Mouse (Mus musculus) frontal cortex, postnatal 14 days (tissue): ENCODE measurements at regions not wholly inside any gene's neighbourhood (a gene's known extent, or its start where the extent isn't known, plus 50 kb on each side); places are given as distances from the start of the nearest gene placed in this dataset.

ENCODE experiments used
- DNase-seq, 2 experiments: peaks; one replicate each; pipeline ENCODE4 v3.0.0; 2022; ENCODE audit warnings: low spot score in 2 of 2

DNA sequence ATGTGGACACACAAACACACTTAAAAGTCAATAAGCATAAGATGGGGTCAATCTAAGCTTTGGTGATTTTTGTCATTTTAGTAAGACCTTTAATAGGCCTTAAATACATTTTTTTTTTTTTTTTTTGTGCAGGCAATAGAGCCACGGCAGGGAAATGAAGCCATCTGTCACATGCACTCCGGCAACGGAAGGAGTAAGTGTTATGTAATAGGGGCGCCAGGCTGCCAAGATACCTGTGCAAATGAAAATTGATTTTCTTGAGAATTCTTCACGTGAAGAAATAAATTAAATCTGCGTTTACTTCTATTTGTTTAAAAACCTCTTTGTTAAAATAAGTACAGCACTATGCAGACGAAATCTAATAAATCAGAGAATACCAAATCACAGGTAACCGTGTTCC, 54.6 kb upstream of the Card11 start:
- no peak for DNase-seq

DNA sequence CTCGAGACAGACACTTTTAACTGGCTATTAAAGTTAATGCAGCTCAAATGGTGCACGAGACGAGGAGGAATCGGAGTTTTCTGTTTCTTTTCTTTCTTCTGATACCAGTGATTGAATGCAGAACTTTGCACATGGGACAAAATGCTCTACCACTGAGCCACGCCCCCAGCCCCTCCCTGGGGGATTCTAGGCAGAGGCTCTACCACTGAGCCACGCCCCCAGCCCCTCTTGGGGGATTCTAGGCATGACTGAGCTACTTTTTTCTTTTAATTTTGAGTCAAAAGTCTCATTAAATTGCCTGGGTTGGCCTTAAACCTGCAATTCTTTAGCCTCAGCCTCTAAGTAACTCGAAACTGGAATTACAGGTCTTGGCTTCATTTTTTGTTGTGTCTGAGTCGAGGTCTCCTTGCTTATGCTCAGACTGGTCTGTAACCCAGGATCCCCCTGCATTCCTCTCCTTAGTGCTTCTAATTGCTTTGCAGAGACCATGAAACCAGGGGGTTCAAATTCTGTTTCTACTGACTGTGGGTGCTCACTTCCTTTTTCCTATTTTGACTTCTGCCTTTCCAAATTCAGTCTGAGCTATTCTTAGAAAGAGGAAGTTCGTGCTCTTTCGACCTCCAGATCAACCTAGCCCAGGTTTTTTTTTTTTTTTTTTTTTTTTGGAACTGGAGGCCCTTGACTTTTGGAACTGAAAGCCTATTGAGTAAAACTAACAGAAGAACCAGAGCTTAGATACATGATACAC, 55.4 kb upstream of the Card11 start:
- DNase-seq, result no peak

DNA sequence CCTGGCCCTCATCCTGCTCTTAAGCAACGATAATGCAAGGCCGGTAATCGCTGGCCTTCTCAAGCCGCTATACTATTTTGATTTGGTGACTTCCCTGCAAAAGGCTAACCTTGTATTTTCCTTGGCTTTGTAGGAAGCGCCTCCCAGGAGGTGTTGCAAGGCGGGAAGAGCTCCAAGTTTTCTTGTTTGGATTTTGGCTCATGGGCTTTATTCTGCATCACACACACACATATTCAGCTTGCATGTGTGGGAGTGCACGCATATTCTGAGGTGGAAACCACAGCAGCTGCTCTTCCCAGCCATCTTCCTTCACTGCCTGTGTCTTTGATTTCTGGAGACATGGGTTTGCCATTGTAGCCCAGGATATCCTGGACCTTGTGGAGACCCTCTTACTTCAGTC, 57.8 kb upstream of the Card11 start:
- DNase-seq, result peak in 1 of 2 experiments; percentile 25

DNA sequence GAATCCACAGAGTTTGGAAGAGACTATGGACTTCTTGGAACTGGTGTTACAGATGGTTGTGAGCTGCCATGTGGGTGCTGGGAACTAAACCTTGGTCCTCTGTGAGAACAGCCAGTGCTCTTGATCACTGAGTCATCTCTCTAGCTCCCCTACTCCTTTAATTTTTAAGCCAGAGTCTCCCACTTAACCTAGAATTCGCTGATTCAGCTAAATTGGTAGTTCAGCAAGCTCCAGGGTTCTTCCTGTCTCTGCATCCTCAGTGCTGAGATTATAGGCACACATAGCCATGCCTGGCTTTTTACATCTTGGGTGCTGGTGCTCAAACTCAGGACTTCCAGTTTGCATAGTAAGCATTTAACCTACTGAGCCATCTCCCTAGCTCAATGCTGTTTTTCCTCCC, 58.5 kb upstream of the Card11 start:
- no peak for DNase-seq

DNA sequence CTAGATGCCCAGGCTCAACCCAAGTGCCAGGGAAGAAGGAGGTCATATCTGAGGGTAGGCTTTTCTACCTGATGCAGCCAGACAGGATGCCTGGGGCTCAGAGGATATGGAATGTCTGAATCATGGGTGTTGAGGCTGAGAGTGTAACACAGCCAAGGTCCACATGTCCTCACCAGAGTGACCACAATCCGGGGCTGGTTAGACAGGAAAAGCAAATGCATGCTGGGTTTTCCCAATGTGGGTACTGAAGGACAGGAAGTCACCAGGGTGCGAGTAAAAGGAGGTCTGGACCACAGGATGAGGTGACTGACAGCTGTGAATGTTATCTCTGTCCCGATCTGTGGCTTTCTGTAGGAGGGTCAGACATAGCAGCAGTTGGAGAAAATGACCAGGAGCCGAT, 61.8 kb upstream of the Card11 start:
- no peak for DNase-seq

DNA sequence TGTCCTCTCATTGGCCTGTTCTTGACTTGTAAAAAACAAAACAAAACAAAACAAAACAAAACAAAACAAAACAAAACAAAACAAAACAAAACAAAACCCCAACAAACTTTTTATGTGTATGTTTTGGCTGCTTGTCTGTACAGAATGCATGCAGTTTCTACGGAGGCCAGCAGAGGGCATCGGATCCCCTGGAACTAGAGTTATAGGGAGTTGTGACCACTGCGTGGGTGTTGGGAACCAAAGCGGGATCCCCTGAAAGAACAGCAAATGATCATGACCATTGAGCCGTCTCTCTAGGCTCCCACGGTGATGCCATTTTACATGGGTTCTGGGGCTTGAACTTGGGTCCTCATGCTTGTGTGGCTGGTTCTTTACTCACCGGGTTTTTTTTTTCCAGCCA, 67.2 kb upstream of the Card11 start:
- DNase-seq, result no peak

DNA sequence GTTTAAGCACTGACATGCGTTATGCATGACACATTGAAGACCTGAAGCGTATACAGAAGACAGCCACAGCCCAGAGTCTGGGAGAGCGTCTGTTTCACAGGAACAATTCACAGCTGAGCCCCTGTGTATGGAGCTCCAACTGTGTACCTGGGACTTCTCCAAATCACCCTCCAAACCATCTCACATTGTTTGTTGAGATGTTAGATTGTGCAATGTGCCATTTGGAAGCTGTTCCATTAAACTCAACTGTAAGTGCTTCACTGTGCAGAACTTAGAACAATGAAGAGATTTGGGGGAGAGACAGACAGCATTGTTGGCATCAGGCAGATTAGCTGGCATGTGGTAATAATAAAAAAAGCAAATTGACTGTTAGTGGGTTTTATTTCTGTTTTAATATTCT, 74.1 kb upstream of the Card11 start:
- no peak for DNase-seq

DNA sequence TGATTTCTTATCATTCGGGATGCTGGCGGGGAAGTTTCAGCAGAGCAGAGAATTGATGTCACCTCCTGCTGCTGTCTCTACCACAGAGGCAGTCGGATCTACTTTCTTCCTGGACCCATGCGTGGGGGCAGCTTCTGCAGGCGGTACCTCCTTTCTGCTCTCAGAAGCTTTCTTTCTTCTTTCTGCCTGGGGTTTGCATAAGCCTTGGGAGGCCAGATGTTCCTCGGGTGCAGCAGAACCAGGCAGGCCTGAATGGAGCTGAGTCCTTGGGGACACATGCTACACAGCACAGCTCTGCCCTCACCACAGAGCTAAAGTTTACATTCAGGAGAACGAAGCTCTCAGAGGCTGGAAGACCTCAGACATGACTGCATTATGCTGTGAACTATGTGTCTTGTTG, 75.8 kb upstream of the Card11 start:
- no peak for DNase-seq

DNA sequence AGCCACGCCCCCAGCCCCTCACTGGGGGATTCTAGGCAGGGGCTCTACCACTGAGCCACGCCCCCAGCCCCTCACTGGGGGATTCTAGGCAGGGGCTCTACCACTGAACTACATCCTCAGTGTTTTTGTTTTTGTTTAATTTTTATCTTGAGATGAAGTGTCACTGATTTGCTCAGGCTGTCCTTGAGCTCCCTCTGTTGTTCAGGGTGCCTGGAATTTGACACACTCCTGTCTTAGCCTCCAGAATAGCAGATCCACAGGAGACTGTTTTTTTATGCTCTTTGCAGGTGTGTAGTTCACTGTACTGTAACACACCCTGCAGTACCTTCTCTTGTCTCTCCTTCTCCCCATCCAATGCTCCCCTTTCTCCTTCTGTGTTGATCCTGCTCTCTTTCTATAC, 76.6 kb upstream of the Card11 start:
- no peak for DNase-seq

DNA sequence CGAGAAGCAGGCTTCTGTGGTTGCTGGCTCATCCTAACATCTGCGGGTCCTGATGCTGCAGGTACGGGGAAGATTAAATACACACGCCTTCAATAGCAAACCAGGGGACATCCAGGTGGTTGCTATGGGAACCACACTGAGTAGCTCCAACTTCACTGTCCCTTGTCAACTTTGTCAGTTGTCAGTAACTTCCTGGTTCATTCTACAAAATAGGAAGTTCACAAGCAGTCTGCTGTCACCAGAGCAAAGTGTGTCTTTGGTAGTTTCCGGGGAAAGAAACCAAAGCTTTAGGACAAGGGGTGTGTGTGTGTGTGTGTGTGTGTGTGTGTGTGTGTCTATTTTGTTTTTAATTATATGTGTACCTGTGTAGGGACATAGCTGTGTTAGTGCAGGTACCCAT, 80.5 kb upstream of the Card11 start:
- no peak for DNase-seq

DNA sequence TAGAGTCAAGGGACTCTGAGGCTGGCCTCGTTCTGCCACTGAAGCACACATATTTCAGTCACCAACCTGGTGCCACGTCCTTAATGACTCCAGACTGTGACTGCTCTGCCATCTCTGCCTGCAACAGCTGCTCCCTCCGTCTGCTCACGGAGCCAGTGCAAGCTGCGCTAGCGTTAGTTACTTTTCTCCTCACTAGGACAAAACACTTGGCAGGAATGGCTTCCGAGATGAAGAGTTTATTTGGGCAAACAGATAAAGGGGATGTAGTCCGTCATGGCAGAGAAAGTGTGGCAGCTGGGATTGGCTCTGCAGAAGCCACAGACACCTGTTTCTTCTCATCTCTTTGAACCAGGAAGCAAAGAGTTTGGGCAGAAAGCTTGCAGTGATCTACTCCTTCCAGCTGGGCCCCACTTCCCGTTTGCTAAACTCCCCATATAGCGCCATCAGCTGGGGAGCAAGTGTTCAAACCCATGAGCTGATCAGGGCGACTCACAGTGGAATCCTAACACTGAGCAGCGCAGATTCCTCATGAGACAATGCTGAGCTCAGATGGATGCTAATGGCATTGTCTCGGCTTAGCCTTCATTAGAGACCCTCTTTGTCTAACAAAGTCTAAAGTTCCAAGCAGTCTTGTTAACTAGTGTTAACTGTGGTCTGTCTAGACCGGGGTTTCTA, 83.8 kb upstream of the Card11 start:
- no peak for DNase-seq

DNA sequence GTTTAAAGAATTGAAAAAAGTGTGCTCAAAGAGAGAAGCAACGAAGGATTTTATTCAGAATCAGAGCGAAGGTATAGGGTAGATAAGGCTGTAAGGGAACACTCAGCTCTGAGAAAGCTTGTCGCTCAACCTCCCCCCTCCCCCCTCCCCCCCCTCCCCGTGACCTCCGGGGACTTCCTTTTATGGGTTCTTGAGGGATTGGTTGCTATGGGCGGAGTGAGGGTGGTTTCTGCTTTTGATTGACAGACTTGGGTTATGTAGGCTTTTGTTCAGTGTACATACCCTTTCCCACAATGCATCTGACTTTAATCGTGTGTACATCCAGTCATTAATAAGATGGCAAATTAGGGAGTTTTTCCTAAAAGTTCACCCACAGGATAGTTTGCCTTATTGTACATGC, 84.4 kb upstream of the Card11 start:
- no peak for DNase-seq

DNA sequence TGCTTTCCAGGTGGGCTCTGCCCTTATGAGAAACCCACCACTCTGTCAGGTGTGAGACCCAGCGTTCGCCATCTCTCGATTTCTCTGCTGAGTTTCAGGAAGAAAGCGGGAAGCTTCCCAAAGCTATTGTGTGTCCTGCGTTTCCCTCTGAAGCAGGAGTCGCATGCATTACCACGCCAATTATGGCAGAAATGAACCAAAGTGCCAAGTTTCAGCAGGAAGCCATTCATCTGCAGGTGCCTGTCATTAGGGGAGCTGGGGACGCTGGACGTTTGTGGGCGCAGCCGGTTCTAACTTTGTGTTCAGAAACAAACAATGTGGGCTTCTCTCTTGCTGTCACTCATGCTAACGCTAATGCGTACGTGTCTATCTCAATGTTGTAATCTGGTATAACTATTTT, 91.3 kb upstream of the Card11 start:
- DNase-seq, result no peak

DNA sequence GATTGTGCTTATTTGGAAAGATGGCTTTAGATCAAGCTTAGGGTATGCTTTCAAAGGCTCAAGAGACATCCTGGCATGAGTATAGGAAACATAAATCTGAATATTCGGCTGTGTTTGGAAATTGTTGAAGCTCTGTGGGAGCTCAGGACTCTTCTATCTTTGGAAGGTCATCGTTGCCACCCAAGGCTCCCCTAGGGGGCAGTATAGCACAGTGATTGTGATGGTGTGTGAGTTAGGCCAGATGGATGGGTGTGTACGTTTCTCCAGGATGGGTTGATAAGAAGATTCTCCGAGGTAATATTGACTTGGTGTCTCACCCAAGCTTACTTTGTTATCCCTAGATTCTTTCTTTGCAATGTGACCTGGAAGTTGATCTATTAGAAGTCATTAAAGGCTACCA, 93.3 kb upstream of the Card11 start:
- DNase-seq, result peak in 1 of 2 experiments; percentile 37

DNA sequence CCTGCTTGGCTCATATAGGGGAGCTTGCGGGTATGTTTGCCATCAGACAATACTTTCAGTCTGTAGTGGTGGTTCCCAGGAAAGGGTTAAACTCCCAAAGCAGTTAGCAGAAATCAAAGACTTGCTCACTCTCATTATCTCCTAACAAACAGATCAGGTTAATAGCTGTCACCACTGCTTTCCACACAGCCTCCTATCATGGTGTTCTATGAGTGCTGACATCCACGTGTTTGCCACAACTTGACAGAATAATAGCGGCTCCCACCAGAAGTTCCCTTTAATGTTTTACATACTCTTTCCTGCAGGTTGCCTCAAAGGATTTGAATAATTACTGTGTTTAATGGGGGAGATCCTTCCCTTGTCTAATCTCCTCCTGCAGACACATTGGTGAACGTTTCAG, 97.5 kb upstream of the Card11 start:
- DNase-seq, result no peak

DNA sequence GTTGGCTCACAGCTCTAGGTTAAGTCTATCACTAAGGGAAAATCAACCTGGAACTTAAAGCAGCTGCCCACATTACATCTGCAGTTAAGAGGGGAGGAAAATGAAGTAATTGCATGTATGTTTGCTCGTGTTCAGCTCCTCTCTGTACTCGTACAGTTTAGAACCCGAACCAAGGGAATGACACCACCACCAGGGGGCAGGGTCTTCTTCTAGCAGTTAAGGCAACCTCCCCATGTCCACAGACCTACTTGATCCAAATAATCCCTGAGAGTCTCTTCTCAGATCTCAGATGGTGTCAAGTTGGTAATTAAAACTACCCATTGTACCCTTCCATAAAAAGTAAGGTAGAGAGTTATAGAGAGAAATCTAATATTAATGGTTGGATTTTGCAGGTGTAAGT, 111.3 kb upstream of the Card11 start:
- DNase-seq, result no peak

DNA sequence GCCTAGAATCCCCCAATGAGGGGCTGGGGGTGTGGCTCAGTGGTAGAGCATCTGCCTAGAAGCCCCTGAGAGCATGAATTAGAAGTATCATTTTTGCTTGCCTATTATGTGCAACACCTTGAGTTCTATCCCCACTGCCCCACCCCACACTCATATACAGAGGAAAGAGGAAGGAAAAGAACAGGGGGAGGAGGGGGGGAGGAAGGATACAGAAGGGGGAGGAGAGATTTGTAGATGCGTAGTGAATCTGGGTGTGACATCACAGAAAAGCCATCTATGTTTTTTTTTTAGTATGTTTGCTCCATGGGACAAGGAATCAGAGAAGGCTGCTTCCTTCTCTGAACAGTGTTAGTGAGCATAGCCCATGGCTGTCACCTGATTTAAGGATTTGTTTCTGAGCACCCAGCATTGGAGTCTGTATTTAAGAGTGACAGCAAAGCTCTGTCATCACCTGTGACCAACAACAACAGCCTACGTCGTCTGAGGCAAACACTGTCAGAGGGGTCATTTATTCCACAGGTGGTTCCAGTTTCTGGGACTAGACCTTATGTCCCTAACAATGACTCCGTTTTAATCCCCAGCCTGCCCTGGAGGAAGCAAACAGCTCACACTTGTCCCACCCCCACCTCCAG, 115.0 kb upstream of the Card11 start:
- no peak for DNase-seq

DNA sequence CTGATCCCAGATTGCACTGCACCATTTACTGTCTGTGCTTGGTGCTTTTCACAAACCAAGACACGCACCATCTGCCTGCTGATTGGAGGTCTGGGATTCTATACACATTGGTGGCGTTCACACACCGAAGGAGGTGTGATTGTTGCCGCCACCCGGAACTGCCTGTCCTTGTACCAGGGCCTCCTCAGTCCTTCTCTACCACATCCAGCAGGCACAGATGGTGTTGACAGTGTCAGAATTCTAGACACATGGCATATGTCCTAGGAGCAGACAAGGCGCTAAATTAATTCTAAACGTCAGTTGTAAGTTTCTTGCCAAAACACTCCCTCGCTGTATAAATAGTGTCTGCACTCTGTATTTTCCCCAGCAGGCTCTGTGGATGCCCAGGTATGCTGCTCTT, 115.6 kb upstream of the Card11 start:
- DNase-seq, result peak; percentile 49 to 71

DNA sequence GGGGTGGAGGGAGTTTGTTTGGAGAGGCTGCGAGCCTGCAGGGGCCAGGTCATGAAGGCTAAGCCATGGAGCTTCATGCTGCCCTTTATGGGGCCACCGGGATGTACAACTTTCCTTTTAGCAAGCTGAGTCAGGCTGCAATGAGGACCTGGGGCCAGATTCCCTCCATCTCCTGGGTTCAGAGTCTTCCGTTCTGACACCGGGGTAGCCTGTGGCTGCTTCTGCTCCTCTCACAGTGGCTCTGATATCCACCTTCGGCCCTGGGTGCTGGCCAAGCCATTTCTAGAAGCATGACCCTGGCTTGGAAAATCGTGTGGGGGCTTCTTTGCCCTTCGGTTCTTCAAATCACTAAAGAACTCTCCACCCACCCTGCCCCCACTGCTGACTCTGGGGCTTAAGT, 115.4 kb upstream of the Sdk1 start:
- DNase-seq, result no peak

DNA sequence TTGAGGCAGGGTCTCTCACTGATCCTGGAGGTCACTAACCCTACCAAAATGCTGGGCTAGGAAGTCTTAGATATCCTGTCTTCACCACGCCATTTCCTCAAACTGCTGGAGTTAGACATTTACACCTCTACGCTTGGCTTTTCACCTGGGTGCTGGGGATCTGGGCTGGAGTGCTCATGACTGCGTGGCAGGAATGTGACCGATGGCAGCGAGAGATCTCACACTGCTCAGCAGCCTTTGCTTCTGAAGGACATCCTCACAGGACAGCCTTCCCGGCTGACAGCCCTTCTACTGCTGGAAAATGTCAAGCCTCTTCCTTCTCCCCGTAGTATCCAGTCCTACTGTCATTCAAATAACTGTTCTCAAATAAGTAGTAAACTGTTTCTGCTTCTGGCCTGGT, 114.8 kb upstream of the Sdk1 start:
- no peak for DNase-seq

DNA sequence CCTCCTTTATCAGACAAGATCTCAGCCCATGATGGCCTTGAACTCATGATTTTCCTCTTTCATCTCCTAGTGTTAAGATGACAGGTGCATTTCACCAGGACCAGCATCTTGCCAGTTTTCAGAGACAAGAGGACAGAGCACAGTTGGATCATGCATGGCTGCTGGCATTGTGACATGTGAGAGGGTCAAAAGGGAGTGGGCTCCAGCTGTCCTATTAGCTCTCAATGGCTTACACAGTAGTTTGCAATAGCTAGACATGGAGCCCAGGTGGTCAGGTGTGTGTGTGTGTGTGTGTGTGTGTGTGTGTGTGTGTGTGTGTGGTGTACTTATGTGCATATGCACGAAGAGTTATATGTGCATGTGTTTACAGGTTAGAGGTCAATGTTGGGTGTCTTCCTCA, 110.3 kb upstream of the Sdk1 start:
- no peak for DNase-seq

DNA sequence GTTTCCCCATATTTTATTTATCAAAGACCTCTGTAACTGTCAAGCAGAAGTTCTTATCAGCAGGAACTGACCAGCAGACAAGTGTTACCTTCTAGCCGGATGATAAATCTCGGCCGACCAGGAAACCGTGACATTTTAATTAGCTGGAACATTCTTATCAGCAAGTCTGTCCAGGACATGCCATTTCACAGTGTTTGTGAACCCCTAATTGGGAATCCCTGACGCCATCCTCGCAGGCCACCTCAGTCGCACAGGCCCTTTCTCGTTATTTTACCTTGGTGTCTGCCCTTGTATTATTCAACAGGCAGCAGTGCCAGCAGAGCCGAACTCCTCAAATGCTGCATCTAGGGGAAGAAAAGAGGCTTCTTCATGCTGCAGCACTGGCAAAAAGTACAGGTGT, 109.4 kb upstream of the Sdk1 start:
- no peak for DNase-seq

DNA sequence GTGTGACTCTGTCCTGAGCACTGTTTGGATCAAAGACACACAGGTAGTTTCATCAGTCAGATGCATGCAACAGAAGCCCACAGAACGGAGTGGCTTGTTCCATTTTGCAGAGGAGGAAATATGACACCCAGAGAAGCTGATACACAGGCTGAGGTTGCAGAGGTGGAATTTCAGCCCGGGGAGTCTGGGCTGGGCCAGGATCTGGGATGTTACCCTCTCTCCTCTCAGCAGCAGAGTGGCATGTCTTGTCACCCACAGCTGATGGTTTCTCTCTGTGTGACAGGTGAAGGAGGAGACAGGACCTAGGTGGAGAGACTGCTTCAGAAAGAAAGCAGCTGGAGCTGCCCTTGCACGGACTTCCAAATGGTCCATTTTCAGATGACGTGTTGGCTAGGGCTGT, 105.1 kb upstream of the Sdk1 start:
- no peak for DNase-seq
